Mouse (Mus musculus): ENCODE results near the gene Rab33b.

- no peak for TF ChIP-seq CTCF (IDR thresholded peaks at IDR 0.05; ENCODE audit: low read depth, low read length)
- no peak for TF ChIP-seq POLR2A (IDR thresholded peaks at IDR 0.05; ENCODE audit: extremely low read depth, insufficient read depth, low read length)
These were observed 9.6 kb downstream of the Rab33b start for GRCm38 (mm10) chr3:51493272-51493838.

Data from liver, adult 2 months (tissue).